Mouse (Mus musculus) liver (tissue): Measurements from ENCODE around the gene Klhl4.

Experiments used
- DNase-seq: peaks from one replicate; pipeline ENCODE4 v3.0.0-alpha.2; 2020; ENCODE audit warnings: mixed read lengths

Gene Klhl4

GRCm38 (mm10) chrX:114473782-114474731, at the start of gene Klhl4:
Klhl4 (plus strand) TSS chrX:114474333.
- no peak for DNase-seq

GRCm38 (mm10) chrX:114484153-114484552, 10.0 kb downstream of the Klhl4 start:
- no peak for DNase-seq

- DNase-seq = no peak
These were observed 12.6 kb downstream of the Klhl4 start for GRCm38 (mm10) chrX:114486691-114487090.

GRCm38 (mm10) chrX:114558141-114558540, 84.0 kb downstream of the Klhl4 start:
- no peak for DNase-seq

GRCm38 (mm10) chrX:114582311-114582710, 108.2 kb downstream of the Klhl4 start:
- DNase-seq = no peak
